Comparison of ENCODE assay signal across 8 mouse cellular contexts in genomic region chr16:57548608-57549007, GRCm38 (mm10). TPM values are rescaled to one million over a fixed set of nuclear protein-coding genes. Genes with fewer than 3 reads are reported as not detected.
A peak's percentile ranks its signal among the peaks of the same experiment; 100 is the strongest.
DNase-seq lines count a peak whose midpoint lies in the region; ATAC-seq and TF ChIP-seq lines count a peak whose summit lies in the region.

No protein-coding gene starts in this region.

- H3K27me3 ChIP-seq in embryonic facial prominence, embryonic 13.5 days = no peaks in the 10 kb centered on the region
- no peaks in the 10 kb centered on the region for H3K27me3 ChIP-seq in intestine, embryonic 15.5 days (replicated peaks)
- no peaks in the 10 kb centered on the region for H3K27me3 ChIP-seq in neural tube, embryonic 12.5 days (replicated peaks)

- peak overlapping the region; percentile 53; the same call in 1 of the 2 replicates for H3K27ac ChIP-seq in left cerebral cortex, adult 2 months
- H3K27ac ChIP-seq in embryonic facial prominence, embryonic 13.5 days = peak overlapping the region; percentile 84; the same call in 1 of the 2 replicates
- H3K27ac ChIP-seq in intestine, embryonic 15.5 days = peak overlapping the region; percentile 89
- no peak overlapping the region for H3K27ac ChIP-seq in neural tube, embryonic 12.5 days

- DNase-seq in left cerebral cortex, adult 2 months (ENCODE audit: extremely low spot score in 1 of 2, low spot score in 2 of 2) = no peak
- DNase-seq in left cerebral cortex, adult 18-20 months (ENCODE audit: low spot score in 2 of 2) = no peak
- DNase-seq in layer of hippocampus, adult 9-11 months = no peak
- DNase-seq in thymus, postnatal 14 days = no peak
- DNase-seq in frontal cortex, postnatal 25 days (ENCODE audit: low spot score in 2 of 2) = no peak

- peak overlapping the region; percentile 51 for H3K4me3 ChIP-seq in left cerebral cortex, adult 2 months
- peak overlapping the region; percentile 72 for H3K4me3 ChIP-seq in embryonic facial prominence, embryonic 13.5 days
- peak overlapping the region; percentile 77 for H3K4me3 ChIP-seq in intestine, embryonic 15.5 days (replicated peaks)
- H3K4me3 ChIP-seq in neural tube, embryonic 12.5 days = peak overlapping the region; percentile 69

- H3K9ac ChIP-seq in embryonic facial prominence, embryonic 13.5 days = peak overlapping the region; percentile 93
- H3K9ac ChIP-seq in intestine, embryonic 15.5 days = peak overlapping the region; percentile 92
- peak overlapping the region; percentile 86 for H3K9ac ChIP-seq in neural tube, embryonic 12.5 days

- peak overlapping the region; percentile 87 for H3K4me2 ChIP-seq in embryonic facial prominence, embryonic 13.5 days
- H3K4me2 ChIP-seq in intestine, embryonic 15.5 days (replicated peaks) = peak overlapping the region; percentile 89
- H3K4me2 ChIP-seq in neural tube, embryonic 12.5 days (replicated peaks) = peak overlapping the region; percentile 83

- ATAC-seq in embryonic facial prominence, embryonic 13.5 days (ENCODE audit: insufficient number of reproducible peaks, insufficient read depth, low FRiP score, low TSS enrichment, low read depth) = no peak
- 0 out of 2 replicates have a peak, but pooled peaks have one; percentile 4 for ATAC-seq in intestine, embryonic 15.5 days
- ATAC-seq in neural tube, embryonic 12.5 days (ENCODE audit: low FRiP score, low read depth) = 0 out of 2 replicates have a peak, but pooled peaks have one; percentile 4

- WGBS in embryonic facial prominence, embryonic 13.5 days = 43% methylated on average over 2 of the region's 2 CpGs
- WGBS in intestine, embryonic 15.5 days = 31% methylated on average over 2 of the region's 2 CpGs
- 61% methylated on average over 2 of the region's 2 CpGs for WGBS in neural tube, embryonic 12.5 days

- TF ChIP-seq CTCF in left cerebral cortex, adult 2 months (IDR thresholded peaks at IDR 0.05) = no peak

- no peaks in the 10 kb centered on the region for H3K9me3 ChIP-seq in embryonic facial prominence, embryonic 13.5 days
- H3K9me3 ChIP-seq in intestine, embryonic 15.5 days = no peaks in the 10 kb centered on the region
- H3K9me3 ChIP-seq in neural tube, embryonic 12.5 days = no peaks in the 10 kb centered on the region

- H3K4me1 ChIP-seq in embryonic facial prominence, embryonic 13.5 days = peaks cover 27% of the 10 kb centered on the region
- peaks cover 7% of the 10 kb centered on the region for H3K4me1 ChIP-seq in intestine, embryonic 15.5 days (replicated peaks)
- no peaks in the 10 kb centered on the region for H3K4me1 ChIP-seq in neural tube, embryonic 12.5 days

- intact Hi-C loops in left cerebral cortex, adult 2 months (cut with DNase I) = no loop called here

- H3K36me3 ChIP-seq in embryonic facial prominence, embryonic 13.5 days = no peaks in the 10 kb centered on the region; the same call in 1 of the 2 replicates
- H3K36me3 ChIP-seq in intestine, embryonic 15.5 days = no peaks in the 10 kb centered on the region; the same call in 1 of the 2 replicates
- no peaks in the 10 kb centered on the region for H3K36me3 ChIP-seq in neural tube, embryonic 12.5 days

RNA-seq across cellular contexts. Expression of gene Cmss1, which starts 58.1 kb away (rescaled TPM):
- total RNA-seq in left cerebral cortex, adult 2 months (2021) = 10 to 100 TPM; 20.1 to 22.0 TPM
- total RNA-seq in left cerebral cortex, adult 18-20 months (2021) = 10 to 100 TPM; 18.7 to 21.4 TPM
- 57.2 and 57.8 TPM in 2 replicates for polyA plus RNA-seq in embryonic facial prominence, embryonic 13.5 days (2015; fragmentation: Nextera tagmentation; extraction: Ambion mirVana)
- 45.2 and 45.5 TPM in 2 replicates for polyA plus RNA-seq in intestine, embryonic 15.5 days (2015; fragmentation: Nextera tagmentation; extraction: Ambion mirVana)
- polyA plus RNA-seq in neural tube, embryonic 12.5 days (2016; fragmentation: Nextera tagmentation; extraction: Ambion mirVana) = 37.9 and 43.7 TPM in 2 replicates
